Mouse (Mus musculus) ES-Bruce4 (cell line): ENCODE measurements around the gene 1810065E05Rik. TPM values are rescaled to one million over a fixed set of nuclear protein-coding genes. Genes with fewer than 3 reads are reported as not detected.

Experiments
- H3K27ac ChIP-seq: 2 replicates; pipeline ENCODE4 v1.5.1; 2012; ENCODE audit warnings: low read length, inconsistent platforms; ENCODE audit not compliant: insufficient read depth
- H3K27me3 ChIP-seq: 2 replicates; pipeline ENCODE4 v1.6.1; 2012; ENCODE audit warnings: mild to moderate bottlenecking, low read length, inconsistent platforms; ENCODE audit not compliant: control insufficient read depth, poor library complexity, insufficient read depth, severe bottlenecking
- H3K36me3 ChIP-seq: 2 replicates; pipeline ENCODE4 v1.6.1; 2012; ENCODE audit warnings: inconsistent platforms, mild to moderate bottlenecking, low read length, moderate library complexity; ENCODE audit not compliant: control insufficient read depth, poor library complexity, insufficient read depth, severe bottlenecking
- H3K4me1 ChIP-seq: one replicate; pipeline ENCODE4 v1.8.1; 2011; ENCODE audit warnings: low read length; ENCODE audit not compliant: control insufficient read depth, insufficient read depth
- H3K4me3 ChIP-seq: 2 replicates; pipeline ENCODE4 v1.5.1; 2011; ENCODE audit warnings: low read depth, mild to moderate bottlenecking, low read length
- H3K9ac ChIP-seq: 2 replicates; pipeline ENCODE4 v1.6.1; 2012; ENCODE audit warnings: low read depth, mild to moderate bottlenecking, inconsistent platforms; ENCODE audit not compliant: poor library complexity, severe bottlenecking
- H3K9me3 ChIP-seq: replicated peaks from 2 replicates; pipeline ENCODE4 v1.6.1; 2012; ENCODE audit warnings: mild to moderate bottlenecking, low read length, inconsistent platforms; ENCODE audit not compliant: control insufficient read depth, poor library complexity, insufficient read depth, severe bottlenecking
- CTCF ChIP-seq: IDR thresholded peaks from one replicate; pipeline ENCODE4 v1.8.1; 2011; ENCODE audit warnings: low read depth, low read length
- EP300 ChIP-seq: IDR thresholded peaks from 2 replicates; pipeline ENCODE4 v1.6.1; 2011; ENCODE audit warnings: low read depth, low read length; ENCODE audit not compliant: insufficient read depth
- POLR2A ChIP-seq: IDR thresholded peaks from one replicate; pipeline ENCODE4 v1.8.1; 2011; ENCODE audit warnings: low read length; ENCODE audit not compliant: insufficient read depth
- polyA plus RNA-seq: library from polyadenylated mRNA; stranded (reverse); fragments of >200 nt; gene quantifications from 2 replicates; pipeline ENCODE4 v1.2.4, GENCODE M21; 2011; ENCODE audit warnings: low read depth; ENCODE audit not compliant: missing spikeins, insufficient read depth, insufficient read length

Gene 1810065E05Rik
- polyA plus RNA-seq, result not detected in 2 replicates

GRCm38 (mm10) chr11:58420815-58421214 is at the start of gene 1810065E05Rik:
1810065E05Rik (plus strand) TSS chr11:58421111.
- no peaks in the 10 kb centered on the region for H3K4me1 ChIP-seq
- H3K27ac ChIP-seq, result no peak within 1 kb of the TSS
- H3K36me3 ChIP-seq, result no peaks in the 10 kb centered on the region
- H3K4me3 ChIP-seq, result no peak within 1 kb of the TSS
- H3K27me3 ChIP-seq, result no peaks in the 10 kb centered on the region
- no peaks in the 10 kb centered on the region for H3K9me3 ChIP-seq
- H3K9ac ChIP-seq, result no peak within 1 kb of the TSS
- TF ChIP-seq EP300, result no peak
- TF ChIP-seq POLR2A, result no peak
- no peak for TF ChIP-seq CTCF

- H3K4me1 ChIP-seq, result no peaks in the 10 kb centered on the region
- no peaks in the 10 kb centered on the region for H3K36me3 ChIP-seq
- H3K27ac ChIP-seq, result no peak overlapping the region
- H3K9me3 ChIP-seq, result no peaks in the 10 kb centered on the region
- no peak for TF ChIP-seq EP300
- no peaks in the 10 kb centered on the region for H3K27me3 ChIP-seq
- H3K4me3 ChIP-seq, result no peak overlapping the region
- H3K9ac ChIP-seq, result no peak overlapping the region
These were observed 43.6 kb upstream of the 1810065E05Rik start for GRCm38 (mm10) chr11:58377273-58377672.

DNA sequence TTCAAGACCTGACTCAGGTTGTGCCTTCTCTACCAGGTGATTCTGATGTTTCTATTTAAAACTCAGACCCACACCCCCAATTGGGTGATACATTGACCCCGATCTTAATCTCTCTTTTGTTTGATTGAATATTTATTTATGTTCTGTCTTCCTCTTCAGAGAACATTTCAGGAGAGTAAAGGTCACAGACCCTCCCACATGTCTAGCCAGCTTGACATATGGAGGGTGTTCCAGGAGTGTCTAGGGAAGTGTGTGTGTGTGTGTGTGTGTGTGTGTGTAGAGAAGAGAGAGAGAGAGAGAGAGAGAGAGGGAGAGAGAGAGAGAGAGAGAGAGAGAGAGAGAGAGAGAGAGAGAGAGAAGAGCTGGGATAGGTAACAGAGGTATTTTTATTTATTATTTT is 43.2 kb upstream of the 1810065E05Rik start:
- H3K4me3 ChIP-seq, result no peak overlapping the region
- H3K36me3 ChIP-seq, result no peaks in the 10 kb centered on the region
- no peak for TF ChIP-seq POLR2A
- no peak for TF ChIP-seq CTCF
- no peaks in the 10 kb centered on the region for H3K9me3 ChIP-seq
- no peak overlapping the region for H3K9ac ChIP-seq
- no peaks in the 10 kb centered on the region for H3K27me3 ChIP-seq
- H3K4me1 ChIP-seq, result no peaks in the 10 kb centered on the region
- H3K27ac ChIP-seq, result no peak overlapping the region

DNA sequence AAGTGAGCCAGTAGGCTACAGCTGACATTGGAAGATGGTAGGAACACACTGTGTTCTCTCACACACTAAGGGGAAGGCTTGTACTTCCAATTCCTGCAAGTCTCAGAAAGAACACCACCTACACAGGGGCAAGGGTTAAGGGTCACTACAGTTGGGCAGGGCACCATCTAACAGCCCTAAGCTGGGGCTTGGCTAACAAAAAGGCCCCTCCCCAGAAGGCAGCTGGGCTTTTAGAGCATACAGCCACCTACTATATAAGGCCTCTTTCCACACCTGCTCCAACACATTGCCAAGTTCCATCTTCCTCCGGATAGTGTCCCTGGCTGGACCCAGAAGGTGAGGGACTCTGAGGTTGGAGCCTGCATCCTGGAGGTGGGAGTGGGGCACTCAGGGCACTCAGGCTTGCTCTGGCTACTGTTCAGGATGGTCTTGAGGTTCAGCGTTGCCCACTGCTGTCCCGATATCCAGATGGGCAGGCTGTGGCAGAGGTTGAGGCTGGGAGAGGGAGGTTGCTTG is 42.1 kb upstream of the 1810065E05Rik start, which contains the start of gene Lypd8:
TSS of gene Lypd8 (plus strand) at position 281 of the 516 bp plus-strand sequence.
- no peak for TF ChIP-seq EP300
- TF ChIP-seq CTCF, result no peak
- no peak for TF ChIP-seq POLR2A
- Histone ChIP-seq H3K27me3 (no peaks in the 10 kb centered on the region), H3K4me3 (no peak within 1 kb of the TSS), H3K36me3 (no peaks in the 10 kb centered on the region), H3K9me3 (no peaks in the 10 kb centered on the region), H3K4me1 (no peaks in the 10 kb centered on the region), H3K9ac (no peak within 1 kb of the TSS), H3K27ac (no peak within 1 kb of the TSS)

DNA sequence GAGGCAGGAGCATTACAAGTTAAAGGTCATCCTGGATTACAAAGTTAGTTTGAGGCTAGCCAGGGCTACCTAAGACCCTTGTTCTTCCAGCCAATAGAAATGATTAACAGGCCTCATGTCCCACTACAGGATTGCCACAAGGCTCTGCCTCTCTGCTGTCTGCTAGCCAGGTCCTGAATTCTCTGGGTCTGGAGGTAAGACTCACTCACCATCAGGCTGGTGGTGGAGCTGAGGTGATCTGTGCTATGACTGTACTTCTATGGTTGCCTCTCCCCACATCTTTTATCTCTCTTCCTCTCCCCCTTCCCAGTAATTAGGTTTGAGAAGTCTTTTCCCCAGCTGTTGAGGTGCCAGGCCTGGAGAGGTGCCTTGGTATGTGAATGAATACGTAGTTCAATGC is 41.4 kb upstream of the 1810065E05Rik start:
- no peak overlapping the region for H3K9ac ChIP-seq

DNA sequence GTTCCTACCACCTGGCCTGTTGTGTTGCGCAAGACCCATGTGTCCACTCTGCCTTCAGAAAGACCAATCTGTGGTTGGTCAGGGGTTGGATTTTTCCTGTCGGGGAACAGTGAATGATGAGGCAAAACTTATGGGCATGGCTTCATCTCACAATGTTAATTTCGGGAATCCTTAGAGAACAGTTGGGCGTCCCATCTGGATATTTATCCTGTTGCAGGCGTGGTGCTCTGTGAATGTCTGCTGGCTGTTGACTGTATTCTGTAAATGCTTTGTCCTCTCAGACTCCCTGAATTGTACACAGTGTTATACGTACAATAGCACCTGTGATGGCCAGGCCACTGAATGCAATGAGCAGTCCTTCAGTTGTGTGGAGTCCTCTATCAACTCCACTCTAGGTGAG is 38.4 kb upstream of the 1810065E05Rik start:
- no peaks in the 10 kb centered on the region for H3K27me3 ChIP-seq
- no peak overlapping the region for H3K4me3 ChIP-seq
- H3K4me1 ChIP-seq, result no peaks in the 10 kb centered on the region
- no peaks in the 10 kb centered on the region for H3K36me3 ChIP-seq
- H3K9me3 ChIP-seq, result no peaks in the 10 kb centered on the region
- H3K9ac ChIP-seq, result no peak overlapping the region
- TF ChIP-seq CTCF (no peak), EP300 (no peak), POLR2A (no peak)
- H3K27ac ChIP-seq, result no peak overlapping the region

More for the DNA sequence above, 41.4 kb upstream of the 1810065E05Rik start:
- H3K36me3 ChIP-seq, result no peaks in the 10 kb centered on the region
- H3K27ac ChIP-seq, result no peak overlapping the region
- no peaks in the 10 kb centered on the region for H3K27me3 ChIP-seq
- H3K4me3 ChIP-seq, result no peak overlapping the region
- no peaks in the 10 kb centered on the region for H3K4me1 ChIP-seq
- TF ChIP-seq EP300 (no peak), CTCF (no peak), POLR2A (no peak)
- H3K9me3 ChIP-seq, result no peaks in the 10 kb centered on the region
